Mouse (Mus musculus) intestine, postnatal 0 days (tissue): ENCODE data around the gene Camta1. TPM values are rescaled to one million over a fixed set of nuclear protein-coding genes. Genes with fewer than 3 reads are reported as not detected.
"Not testable (repeated sequence)": the region's sequence is repeated elsewhere in the genome, so short reads cannot be mapped to it uniquely, and the experiment has no call there.

Experiments used
- ATAC-seq: fragments of 200-750 bp; cut with Nextera tagmentation; 2 replicates; pipeline ENCODE4 v1.8.0; 2017; ENCODE audit warnings: mild to moderate bottlenecking, moderate TSS enrichment, moderate library complexity
- H3K27ac ChIP-seq: fragments of 300-500 bp; sonication (generic); 2 replicates; pipeline ENCODE4 v1.5.1; 2014; ENCODE audit warnings: mild to moderate bottlenecking, low read depth, low read length, moderate library complexity
- H3K27me3 ChIP-seq: fragments of 300-500 bp; sonication (generic); replicated peaks from 2 replicates; pipeline ENCODE4 v1.6.1; 2014; ENCODE audit warnings: low read length, mixed read lengths; ENCODE audit not compliant: control insufficient read depth, insufficient read depth
- H3K36me3 ChIP-seq: fragments of 300-500 bp; sonication (generic); 2 replicates; pipeline ENCODE4 v1.6.1; 2014; ENCODE audit warnings: mild to moderate bottlenecking, moderate library complexity; ENCODE audit not compliant: control insufficient read depth, insufficient read depth
- H3K4me1 ChIP-seq: fragments of 300-500 bp; sonication (generic); replicated peaks from 2 replicates; pipeline ENCODE4 v1.6.1; 2014; ENCODE audit warnings: antibody characterized with exemption, low read length, mixed read lengths; ENCODE audit not compliant: control insufficient read depth, insufficient read depth
- H3K4me2 ChIP-seq: fragments of 300-500 bp; sonication (generic); replicated peaks from 2 replicates; pipeline ENCODE4 v1.6.1; 2014; ENCODE audit warnings: low read depth, mild to moderate bottlenecking, moderate library complexity
- H3K4me3 ChIP-seq: fragments of 300-500 bp; sonication (generic); 2 replicates; pipeline ENCODE4 v1.5.1; 2014; ENCODE audit warnings: low read depth, low read length
- H3K9ac ChIP-seq: fragments of 300-500 bp; sonication (generic); 2 replicates; pipeline ENCODE4 v1.6.1; 2014; ENCODE audit warnings: mild to moderate bottlenecking, low read depth, low read length
- H3K9me3 ChIP-seq: fragments of 300-500 bp; sonication (generic); 2 replicates; pipeline ENCODE4 v1.6.1; 2016; ENCODE audit warnings: mixed run types; ENCODE audit not compliant: control insufficient read depth
- CTCF ChIP-seq: sonication (generic); IDR thresholded peaks from 2 replicates; pipeline ENCODE4 v1.5.1; 2016; ENCODE audit warnings: low read depth, mild to moderate bottlenecking, control low read depth, antibody characterized with exemption, moderate library complexity
- WGBS: fragments of 180-500 bp; shearing (Covaris S2); extraction: QIAGEN DNeasy Blood & Tissue Kit; methylation state at CpG from one replicate; pipeline ENCODE4 v1.1.7; 2014; 5-methylcytosine and 5-hydroxymethylcytosine counted together
- polyA plus RNA-seq: library from polyadenylated mRNA; unstranded; fragments of >200 nt; fragmentation: Nextera tagmentation; extraction: Ambion mirVana; gene quantifications from 2 replicates; pipeline ENCODE4 v1.2.1, GENCODE M21; 2015

Gene Camta1
- polyA plus RNA-seq, 1 experiment from 2014 or later = 54.1 TPM

DNA sequence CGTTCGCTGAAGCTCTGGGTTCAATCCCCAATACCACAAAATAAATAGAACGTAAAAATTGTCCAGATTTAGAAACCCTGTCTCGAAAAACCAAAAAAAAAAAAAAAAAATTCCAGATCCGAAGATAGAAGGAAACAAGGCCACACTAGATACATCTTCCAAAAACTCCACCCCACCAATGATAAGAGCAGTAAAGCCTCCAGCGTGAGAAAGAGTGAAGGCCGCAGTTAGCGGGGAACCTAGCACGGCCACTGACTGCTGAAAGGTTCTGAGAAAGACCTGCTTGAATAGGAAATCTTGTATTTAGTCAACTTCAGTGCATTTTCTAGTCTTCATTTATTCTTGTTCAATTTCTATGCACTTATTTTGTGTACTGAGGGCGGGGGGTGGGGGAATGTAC lies 986.3 kb downstream of the Camta1 start:
- Histone ChIP-seq H3K27me3 (no peaks in the 10 kb centered on the region), H3K9me3 (peaks cover 16% of the 10 kb centered on the region), H3K9ac (no peak overlapping the region), H3K4me1 (0 out of 2 replicates have a peak, but pooled peaks cover 3% of the 10 kb centered on the region), H3K36me3 (peaks cover 6% of the 10 kb centered on the region; the same call in 1 of the 2 replicates), H3K4me2 (no peak overlapping the region), H3K27ac (no peak overlapping the region; the same call in 1 of the 2 replicates), H3K4me3 (no peak overlapping the region)
- WGBS = 46% methylated on average over 10 of the region's 10 CpGs
- no peak for ATAC-seq
- TF ChIP-seq CTCF = no peak

DNA sequence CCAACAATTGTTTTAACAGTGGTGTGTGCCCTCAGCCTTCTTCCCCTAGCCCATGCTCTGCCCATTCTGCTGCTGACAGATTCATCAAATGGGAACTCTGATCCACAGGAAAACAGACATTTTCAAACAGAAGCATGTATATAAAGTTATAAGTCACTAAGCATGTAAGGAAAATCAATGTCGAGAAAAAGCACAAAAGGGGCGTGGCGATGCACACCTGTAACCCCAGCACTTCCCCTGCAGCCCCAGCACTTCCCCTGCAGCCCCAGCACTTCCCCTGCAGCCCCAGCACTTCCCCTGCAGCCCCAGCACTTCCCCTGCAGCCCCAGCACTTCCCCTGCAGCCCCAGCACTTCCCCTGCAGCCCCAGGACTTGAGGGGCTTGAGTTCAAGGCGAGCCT lies 987.3 kb downstream of the Camta1 start:
- not testable (repeated sequence) for H3K4me3 ChIP-seq, H3K27me3 ChIP-seq, ATAC-seq, H3K4me2 ChIP-seq, H3K4me1 ChIP-seq, H3K36me3 ChIP-seq, H3K27ac ChIP-seq, H3K9ac ChIP-seq
- peaks cover 12% of the 10 kb centered on the region for H3K9me3 ChIP-seq
- 63% methylated on average over 4 of the region's 4 CpGs for WGBS

DNA sequence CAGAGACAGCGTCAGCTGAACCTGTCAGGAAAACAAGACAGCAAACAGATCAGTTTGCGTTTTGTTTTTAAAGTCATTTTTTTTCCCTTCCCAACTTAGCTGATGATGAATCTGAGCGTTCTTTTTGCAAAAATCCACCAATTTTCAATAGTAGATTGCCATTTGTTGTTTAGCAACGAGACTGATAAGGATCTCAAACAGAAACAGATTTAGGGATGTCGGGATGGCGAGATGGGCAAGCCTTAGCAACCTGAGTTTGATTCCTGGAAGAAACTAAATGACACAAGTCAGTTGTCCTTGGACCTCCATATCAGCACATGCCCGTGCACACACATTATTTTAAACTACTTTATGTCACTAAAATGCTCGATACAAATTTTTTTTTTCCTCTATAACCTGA lies 989.0 kb downstream of the Camta1 start:
- no peak for ATAC-seq
- Histone ChIP-seq H3K36me3 (peaks cover 19% of the 10 kb centered on the region; the same call in 1 of the 2 replicates), H3K9me3 (no peaks in the 10 kb centered on the region), H3K4me2 (no peak overlapping the region), H3K9ac (no peak overlapping the region), H3K27me3 (no peaks in the 10 kb centered on the region), H3K4me3 (no peak overlapping the region), H3K27ac (no peak overlapping the region), H3K4me1 (0 out of 2 replicates have a peak, but pooled peaks cover 3% of the 10 kb centered on the region)
- 69% methylated on average over 8 of the region's 8 CpGs for WGBS
- no peak for TF ChIP-seq CTCF

DNA sequence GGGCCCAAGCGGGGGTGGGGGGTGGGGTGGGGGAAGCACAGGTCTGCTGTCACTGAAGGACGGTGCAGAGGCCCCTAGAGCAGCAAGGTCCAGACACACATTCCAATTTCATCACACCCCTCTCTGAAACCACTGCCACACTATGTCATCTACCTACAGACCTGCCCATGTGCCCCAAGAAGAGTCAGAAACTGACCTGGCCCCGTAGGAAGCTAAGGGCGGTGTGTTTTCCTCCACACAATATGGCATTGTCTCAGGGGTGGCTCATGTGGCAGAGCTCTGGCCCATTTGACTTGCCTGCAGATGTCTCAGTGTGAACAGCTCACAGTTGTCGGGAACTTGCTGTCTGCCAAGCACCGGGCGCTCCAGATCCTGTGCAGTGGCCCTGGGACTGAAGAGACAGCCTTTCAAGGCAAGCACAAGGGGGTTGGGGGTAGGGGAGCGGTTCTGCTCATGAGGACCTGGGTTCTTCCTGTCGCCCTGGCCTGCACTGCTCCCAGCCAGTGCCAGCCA lies 989.5 kb downstream of the Camta1 start:
- TF ChIP-seq CTCF = no peak
- no peaks in the 10 kb centered on the region for H3K27me3 ChIP-seq
- peak; percentile 5 for ATAC-seq
- H3K9me3 ChIP-seq = no peaks in the 10 kb centered on the region
- H3K27ac ChIP-seq = peak overlapping the region; percentile 46; the same call in 1 of the 2 replicates
- H3K9ac ChIP-seq = no peak overlapping the region
- 0 out of 2 replicates have a peak, but pooled peaks cover 3% of the 10 kb centered on the region for H3K4me1 ChIP-seq
- 51% methylated on average over 9 of the region's 9 CpGs for WGBS
- H3K36me3 ChIP-seq = peaks cover 23% of the 10 kb centered on the region; the same call in 1 of the 2 replicates
- H3K4me3 ChIP-seq = no peak overlapping the region
- H3K4me2 ChIP-seq = no peak overlapping the region

DNA sequence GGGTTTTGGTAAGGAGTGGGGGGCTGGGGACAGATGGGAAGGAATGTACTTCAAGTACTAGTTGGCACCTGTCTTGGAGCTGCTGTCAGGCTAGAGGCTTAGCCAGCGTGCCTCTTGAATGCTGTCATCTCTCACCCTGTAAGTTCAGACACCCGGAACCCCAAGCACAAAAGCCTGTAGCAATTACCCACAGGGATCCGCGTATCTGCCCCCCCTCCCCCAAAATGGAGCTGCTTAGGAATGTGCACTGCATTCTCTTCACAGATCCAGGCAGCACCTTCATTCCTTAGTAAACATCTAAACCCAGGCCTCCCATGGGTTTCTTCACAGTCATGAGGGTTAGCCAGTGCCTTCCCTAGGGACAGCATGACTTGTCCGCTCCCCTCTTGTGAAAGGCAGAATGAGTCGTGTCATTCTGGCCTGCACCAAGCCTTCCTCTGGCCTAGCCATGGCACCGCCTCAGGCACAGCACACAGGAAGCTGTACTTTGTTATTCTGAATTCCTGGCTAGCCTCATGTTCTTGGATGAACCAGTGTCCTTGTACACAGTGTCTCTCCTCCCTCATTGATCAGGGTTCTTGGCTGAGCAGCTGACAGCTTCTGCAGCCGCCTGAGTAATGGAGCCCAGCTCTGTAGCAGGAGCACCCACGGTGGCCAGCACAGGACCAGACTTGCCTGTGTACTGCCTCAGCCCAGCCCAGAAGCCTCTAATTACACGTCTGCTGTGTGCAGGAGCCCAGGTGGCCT lies 990.1 kb downstream of the Camta1 start:
- Histone ChIP-seq H3K9me3 (no peaks in the 10 kb centered on the region), H3K4me1 (0 out of 2 replicates have a peak, but pooled peaks cover 3% of the 10 kb centered on the region), H3K4me3 (no peak overlapping the region), H3K27ac (peak overlapping the region; percentile 46; the same call in 1 of the 2 replicates), H3K9ac (no peak overlapping the region), H3K4me2 (0 out of 2 replicates have a peak overlapping the region, but pooled peaks have one; percentile 6), H3K27me3 (no peaks in the 10 kb centered on the region), H3K36me3 (peaks cover 29% of the 10 kb centered on the region)
- TF ChIP-seq CTCF = no peak
- WGBS = 38% methylated on average over 10 of the region's 10 CpGs
- peak; percentile 44 for ATAC-seq

DNA sequence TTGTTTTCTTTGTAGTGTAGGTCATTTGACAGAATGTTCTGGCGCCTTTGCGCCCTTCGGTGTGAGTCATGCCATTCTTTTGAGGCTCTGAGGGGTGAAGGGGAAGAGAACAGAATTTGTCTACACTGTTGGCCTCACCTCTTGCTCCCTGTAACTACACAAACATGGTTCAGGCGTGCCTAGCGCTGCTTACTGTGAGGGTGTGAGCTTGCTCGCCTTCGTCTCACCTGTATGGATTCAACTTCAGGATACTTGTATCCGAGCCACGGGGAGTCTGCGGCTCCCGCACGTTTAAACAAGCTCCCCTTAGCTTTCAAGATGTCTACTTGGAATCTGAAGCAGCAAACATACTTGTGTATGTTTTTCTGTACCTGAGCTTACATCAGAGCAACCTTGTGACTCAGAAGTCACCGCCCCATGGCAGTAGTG lies 990.7 kb downstream of the Camta1 start:
- Histone ChIP-seq H3K9me3 (no peaks in the 10 kb centered on the region), H3K27me3 (no peaks in the 10 kb centered on the region), H3K9ac (no peak overlapping the region), H3K4me1 (0 out of 2 replicates have a peak, but pooled peaks cover 3% of the 10 kb centered on the region), H3K4me2 (no peak overlapping the region), H3K4me3 (no peak overlapping the region), H3K36me3 (peaks cover 35% of the 10 kb centered on the region), H3K27ac (no peak overlapping the region)
- ATAC-seq = no peak
- 74% methylated on average over 13 of the region's 13 CpGs for WGBS
- TF ChIP-seq CTCF = no peak
